Mouse (Mus musculus): Measurements from ENCODE around the gene Sp3. TPM values are rescaled to one million over a fixed set of nuclear protein-coding genes. Genes with fewer than 3 reads are reported as not detected.
A peak's percentile ranks its signal among the peaks of the same experiment; 100 is the strongest.
"Not testable (repeated sequence)": the region's sequence is repeated elsewhere in the genome, so short reads cannot be mapped to it uniquely, and the experiment has no call there.

Sp3 gene
- polyA plus RNA-seq, 1 experiment, result 8.8 TPM

GRCm38 (mm10) chr2:72912708-72913457 lies 67.4 kb downstream of the Sp3 start:
- no peaks in the 10 kb centered on the region for H3K36me3 ChIP-seq (ENCODE audit: control insufficient read depth, insufficient read depth)
- no peaks in the 10 kb centered on the region for H3K79me2 ChIP-seq (ENCODE audit: control insufficient read depth, insufficient read depth)
- no peaks in the 10 kb centered on the region for H3K79me3 ChIP-seq (ENCODE audit: low read depth)
- H3K4me3 ChIP-seq (ENCODE audit: insufficient read depth, poor library complexity, severe bottlenecking), result no peak overlapping the region
- no peak overlapping the region for H3ac ChIP-seq (ENCODE audit: control insufficient read depth, insufficient read length, low read depth)
- TF ChIP-seq CEBPB (IDR thresholded peaks at IDR 0.05; ENCODE audit: low read depth) (no peak), MYOG (IDR thresholded peaks at IDR 0.05; ENCODE audit: control insufficient read depth, extremely low read depth, insufficient read length) (no peak), CTCF (IDR thresholded peaks at IDR 0.05; ENCODE audit: control insufficient read depth, insufficient read depth, insufficient read length) (no peak), MYOD1 (IDR thresholded peaks at IDR 0.05; ENCODE audit: control insufficient read depth, insufficient read length, low read depth) (no peak), USF1 (IDR thresholded peaks at IDR 0.05; ENCODE audit: low read depth) (no peak), FOSL1 (IDR thresholded peaks at IDR 0.05; ENCODE audit: insufficient read depth, low read length, poor library complexity, severe bottlenecking) (no peak)
- no peaks in the 10 kb centered on the region for H3K27me3 ChIP-seq (ENCODE audit: control insufficient read depth, insufficient read depth, insufficient read length)

DNA sequence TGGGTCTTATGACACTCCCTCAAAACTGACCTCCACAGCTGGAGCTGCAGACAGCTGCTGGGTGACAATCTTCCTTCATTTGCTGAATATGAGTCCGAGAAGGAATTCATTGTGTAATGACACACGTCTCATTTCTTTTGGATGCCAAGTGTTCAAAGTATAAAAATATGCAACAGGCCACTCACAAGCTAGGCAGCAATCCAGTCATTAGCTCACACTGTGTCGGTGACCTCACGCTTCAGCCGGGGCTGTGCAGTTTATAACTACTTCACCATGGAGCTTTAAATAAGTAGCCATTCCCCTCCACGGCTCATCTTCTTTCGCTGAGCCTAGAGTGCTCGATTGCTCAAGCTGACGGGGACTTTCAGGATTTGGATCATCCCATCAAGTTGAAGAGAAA lies 68.7 kb downstream of the Sp3 start:
- Histone ChIP-seq H3K27me3 (ENCODE audit: control insufficient read depth, insufficient read depth, insufficient read length) (no peaks in the 10 kb centered on the region), H3K79me2 (ENCODE audit: control insufficient read depth, insufficient read depth) (no peaks in the 10 kb centered on the region), H3K36me3 (ENCODE audit: control insufficient read depth, insufficient read depth) (no peaks in the 10 kb centered on the region), H3K79me3 (ENCODE audit: low read depth) (no peaks in the 10 kb centered on the region), H3K4me3 (ENCODE audit: insufficient read depth, poor library complexity, severe bottlenecking) (no peak overlapping the region), H3ac (ENCODE audit: control insufficient read depth, insufficient read length, low read depth) (no peak overlapping the region)
- TF ChIP-seq MYOD1 (IDR thresholded peaks at IDR 0.05; ENCODE audit: control insufficient read depth, insufficient read length, low read depth), result peak; percentile 26
- TF ChIP-seq USF1 (IDR thresholded peaks at IDR 0.05; ENCODE audit: low read depth), result no peak

DNA sequence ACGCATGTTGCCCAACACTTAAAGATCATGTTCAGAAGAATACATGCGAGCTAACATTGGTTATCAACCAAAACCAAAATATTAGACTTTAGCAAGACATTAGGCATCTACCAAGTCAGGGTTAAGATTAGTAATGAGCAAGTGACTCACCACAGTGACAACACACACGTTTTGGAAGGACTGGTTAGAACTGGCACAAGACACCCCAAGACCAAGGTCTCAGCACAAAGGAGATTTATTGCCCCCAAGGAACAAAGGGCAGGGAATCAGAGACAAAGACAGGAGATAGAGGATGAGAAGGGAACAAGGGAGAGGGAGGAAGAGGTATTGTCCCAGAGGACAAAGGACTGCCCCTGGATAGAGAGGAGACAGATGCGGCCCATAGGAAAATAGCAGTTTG lies 71.2 kb downstream of the Sp3 start:
- no peaks in the 10 kb centered on the region for H3K79me3 ChIP-seq (ENCODE audit: low read depth)
- H3K36me3 ChIP-seq (ENCODE audit: control insufficient read depth, insufficient read depth), result no peaks in the 10 kb centered on the region
- TF ChIP-seq CTCF (IDR thresholded peaks at IDR 0.05; ENCODE audit: control insufficient read depth, insufficient read depth, insufficient read length), result no peak
- TF ChIP-seq MYOG (IDR thresholded peaks at IDR 0.05; ENCODE audit: control insufficient read depth, extremely low read depth, insufficient read length), result no peak
- TF ChIP-seq USF1 (IDR thresholded peaks at IDR 0.05; ENCODE audit: low read depth), result no peak
- TF ChIP-seq CEBPB (IDR thresholded peaks at IDR 0.05; ENCODE audit: low read depth), result no peak
- TF ChIP-seq MAX (IDR thresholded peaks at IDR 0.05), result no peak
- TF ChIP-seq MYOD1 (IDR thresholded peaks at IDR 0.05; ENCODE audit: control insufficient read depth, insufficient read length, low read depth), result no peak
- TF ChIP-seq FOSL1 (IDR thresholded peaks at IDR 0.05; ENCODE audit: insufficient read depth, low read length, poor library complexity, severe bottlenecking), result no peak
- H3K27me3 ChIP-seq (ENCODE audit: control insufficient read depth, insufficient read depth, insufficient read length), result no peaks in the 10 kb centered on the region
- no peaks in the 10 kb centered on the region for H3K79me2 ChIP-seq (ENCODE audit: control insufficient read depth, insufficient read depth)
- no peak overlapping the region for H3ac ChIP-seq (ENCODE audit: control insufficient read depth, insufficient read length, low read depth)
- no peak overlapping the region for H3K4me3 ChIP-seq (ENCODE audit: insufficient read depth, poor library complexity, severe bottlenecking)

DNA sequence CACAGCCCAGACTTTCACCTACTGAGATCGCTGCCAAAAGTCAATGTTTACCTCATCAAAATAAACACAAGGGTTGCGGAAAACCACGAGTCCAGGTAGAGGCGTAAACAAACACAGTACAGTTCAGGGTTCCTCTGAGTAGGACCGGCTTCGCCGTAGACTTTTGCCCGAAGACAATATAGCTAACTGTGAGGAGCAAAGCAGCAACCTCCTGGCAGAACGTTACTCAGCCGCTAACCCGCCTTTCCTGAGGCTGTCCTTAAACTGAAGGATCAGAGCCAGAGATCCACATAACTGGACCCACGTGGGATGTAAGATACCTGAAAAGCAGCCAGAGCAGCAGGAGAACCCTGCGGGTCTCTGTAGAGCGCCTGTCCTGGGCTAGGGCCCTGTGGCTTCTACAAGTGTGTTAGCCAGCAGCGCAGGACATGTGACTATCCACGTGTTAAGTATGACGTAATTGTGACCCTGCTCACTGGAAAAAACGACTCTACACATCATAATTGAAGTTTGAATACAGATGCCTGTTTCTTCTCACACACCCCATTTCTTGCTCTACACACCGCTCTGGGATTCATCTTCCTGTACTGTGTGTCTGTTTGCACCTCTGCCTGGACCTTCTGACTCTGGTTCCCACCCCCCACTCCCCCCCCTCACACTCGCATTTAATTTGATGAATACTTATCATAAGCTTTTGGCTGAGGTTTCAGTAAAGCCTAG lies 71.9 kb downstream of the Sp3 start:
- Histone ChIP-seq H3K4me3 (ENCODE audit: insufficient read depth, poor library complexity, severe bottlenecking) (no peak overlapping the region), H3K79me3 (ENCODE audit: low read depth) (no peaks in the 10 kb centered on the region), H3ac (ENCODE audit: control insufficient read depth, insufficient read length, low read depth) (no peak overlapping the region), H3K36me3 (ENCODE audit: control insufficient read depth, insufficient read depth) (no peaks in the 10 kb centered on the region), H3K79me2 (ENCODE audit: control insufficient read depth, insufficient read depth) (no peaks in the 10 kb centered on the region), H3K27me3 (ENCODE audit: control insufficient read depth, insufficient read depth, insufficient read length) (no peaks in the 10 kb centered on the region)
- TF ChIP-seq MAX (IDR thresholded peaks at IDR 0.05) (no peak), USF1 (IDR thresholded peaks at IDR 0.05; ENCODE audit: low read depth) (no peak), FOSL1 (IDR thresholded peaks at IDR 0.05; ENCODE audit: insufficient read depth, low read length, poor library complexity, severe bottlenecking) (no peak), MYOD1 (IDR thresholded peaks at IDR 0.05; ENCODE audit: control insufficient read depth, insufficient read length, low read depth) (no peak), MYOG (IDR thresholded peaks at IDR 0.05; ENCODE audit: control insufficient read depth, extremely low read depth, insufficient read length) (no peak), CTCF (IDR thresholded peaks at IDR 0.05; ENCODE audit: control insufficient read depth, insufficient read depth, insufficient read length) (no peak), CEBPB (IDR thresholded peaks at IDR 0.05; ENCODE audit: low read depth) (no peak)

DNA sequence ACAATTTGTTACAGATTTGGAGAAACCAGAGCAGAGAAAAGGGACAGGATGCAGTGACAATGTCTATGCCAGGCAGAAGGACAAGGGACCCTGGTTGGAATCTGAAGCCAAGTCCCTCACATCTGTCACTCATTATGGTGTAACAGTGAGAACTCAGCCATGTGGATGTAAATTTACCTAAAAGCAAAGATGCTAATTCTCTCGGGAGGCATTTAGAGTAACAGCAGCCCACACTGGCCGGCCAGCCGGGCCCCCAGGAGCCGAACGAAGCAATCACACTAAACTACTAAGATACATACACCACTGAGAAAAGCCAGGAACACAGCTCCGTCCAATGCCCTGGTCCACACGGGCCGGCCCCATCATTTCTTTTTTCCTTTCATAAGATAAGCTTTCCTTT lies 73.5 kb downstream of the Sp3 start:
- Histone ChIP-seq H3K4me3 (ENCODE audit: insufficient read depth, poor library complexity, severe bottlenecking) (no peak overlapping the region), H3K36me3 (ENCODE audit: control insufficient read depth, insufficient read depth) (no peaks in the 10 kb centered on the region), H3ac (ENCODE audit: control insufficient read depth, insufficient read length, low read depth) (no peak overlapping the region), H3K79me3 (ENCODE audit: low read depth) (no peaks in the 10 kb centered on the region), H3K79me2 (ENCODE audit: control insufficient read depth, insufficient read depth) (no peaks in the 10 kb centered on the region), H3K27me3 (ENCODE audit: control insufficient read depth, insufficient read depth, insufficient read length) (no peaks in the 10 kb centered on the region)
- TF ChIP-seq CEBPB (IDR thresholded peaks at IDR 0.05; ENCODE audit: low read depth) (no peak), FOSL1 (IDR thresholded peaks at IDR 0.05; ENCODE audit: insufficient read depth, low read length, poor library complexity, severe bottlenecking) (no peak), MAX (IDR thresholded peaks at IDR 0.05) (no peak), MYOG (IDR thresholded peaks at IDR 0.05; ENCODE audit: control insufficient read depth, extremely low read depth, insufficient read length) (no peak), USF1 (IDR thresholded peaks at IDR 0.05; ENCODE audit: low read depth) (no peak), MYOD1 (IDR thresholded peaks at IDR 0.05; ENCODE audit: control insufficient read depth, insufficient read length, low read depth) (no peak)

DNA sequence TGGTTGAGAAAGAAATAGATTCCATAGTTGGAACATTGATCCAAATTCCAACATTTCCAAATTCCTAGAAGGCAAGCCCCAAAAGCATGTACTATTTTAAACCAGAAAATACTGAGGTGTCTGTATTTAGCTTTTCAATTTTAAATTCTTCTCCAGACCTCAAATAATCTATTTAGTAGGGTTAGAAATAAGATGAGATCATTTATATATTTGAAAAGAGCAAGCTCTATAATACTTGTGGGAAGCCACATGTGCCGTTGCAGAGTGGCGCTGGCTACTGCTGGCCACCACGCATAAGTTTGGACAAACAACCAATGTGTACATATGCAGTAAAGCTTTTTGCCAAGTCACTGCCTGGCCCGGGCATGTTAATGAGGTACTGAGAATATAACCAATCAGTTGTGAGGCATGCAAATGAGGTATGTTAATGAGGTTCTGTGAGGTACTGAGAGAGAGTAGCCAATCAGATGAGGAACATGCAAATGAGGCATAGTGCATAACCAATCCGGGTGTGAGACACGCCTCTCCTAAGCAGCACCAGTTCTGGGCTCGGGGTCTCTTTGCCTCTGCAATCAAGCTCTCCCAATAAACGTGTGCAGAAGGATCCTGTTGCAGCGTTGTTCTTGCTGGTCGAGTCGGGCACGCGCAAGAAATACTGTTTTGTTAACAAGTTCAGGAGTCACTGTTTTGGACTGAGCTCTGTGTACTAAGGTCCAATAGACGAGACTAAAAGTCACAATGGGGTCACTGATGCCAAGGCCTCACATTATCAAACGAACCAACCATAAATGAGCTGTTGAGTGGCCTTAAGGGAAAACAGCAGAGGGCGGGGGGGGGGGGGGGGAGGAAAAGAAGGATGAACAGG lies 77.2 kb downstream of the Sp3 start:
- not testable (repeated sequence) for H3K79me2 ChIP-seq (ENCODE audit: control insufficient read depth, insufficient read depth); H3K4me3 ChIP-seq (ENCODE audit: insufficient read depth, poor library complexity, severe bottlenecking); H3K36me3 ChIP-seq (ENCODE audit: control insufficient read depth, insufficient read depth); H3K27me3 ChIP-seq (ENCODE audit: control insufficient read depth, insufficient read depth, insufficient read length); H3ac ChIP-seq (ENCODE audit: control insufficient read depth, insufficient read length, low read depth); H3K79me3 ChIP-seq (ENCODE audit: low read depth)

Data from C2C12 (cell line).